Mouse (Mus musculus): Measurements from ENCODE around the gene Slc26a3. TPM values are rescaled to one million over a fixed set of nuclear protein-coding genes. Genes with fewer than 3 reads are reported as not detected.

Slc26a3 gene
- polyA plus RNA-seq, 1 experiment from 2014 or later: not detected

- WGBS: 85% methylated on average over 6 of the region's 6 CpGs
- no peaks in the 10 kb centered on the region for H3K4me1 ChIP-seq (ENCODE audit: control insufficient read depth, insufficient read depth, low read length)
Observed at GRCm38 (mm10) chr12:31513724-31514503, 123.2 kb downstream of the Slc26a3 start.

GRCm38 (mm10) chr12:31520119-31520518 is 129.4 kb downstream of the Slc26a3 start:
- Histone ChIP-seq H3K9ac (ENCODE audit: low read length) (no peak overlapping the region), H3K9me3 (ENCODE audit: control insufficient read depth, low read length) (no peaks in the 10 kb centered on the region), H3K4me1 (ENCODE audit: control insufficient read depth, insufficient read depth, low read length) (no peaks in the 10 kb centered on the region), H3K4me3 (ENCODE audit: low read depth, low read length) (no peak overlapping the region), H3K36me3 (ENCODE audit: control insufficient read depth, insufficient read depth, low read length) (no peaks in the 10 kb centered on the region), H3K27ac (ENCODE audit: low read depth, low read length) (no peak overlapping the region), H3K27me3 (ENCODE audit: control insufficient read depth, insufficient read depth, low read length) (no peaks in the 10 kb centered on the region), H3K4me2 (ENCODE audit: low read depth) (no peak overlapping the region)
- no peak for ATAC-seq (ENCODE audit: insufficient read depth, low FRiP score, low TSS enrichment)
- WGBS: 94% methylated on average over 6 of the region's 6 CpGs
- DNase-seq (ENCODE audit: low spot score): no peak

More at GRCm38 (mm10) chr12:31513724-31514503, 123.2 kb downstream of the Slc26a3 start:
- no peak overlapping the region for H3K4me2 ChIP-seq (ENCODE audit: low read depth)
- no peak overlapping the region for H3K4me3 ChIP-seq (ENCODE audit: low read depth, low read length)
- H3K36me3 ChIP-seq (ENCODE audit: control insufficient read depth, insufficient read depth, low read length): no peaks in the 10 kb centered on the region
- H3K27me3 ChIP-seq (ENCODE audit: control insufficient read depth, insufficient read depth, low read length): no peaks in the 10 kb centered on the region
- H3K27ac ChIP-seq (ENCODE audit: low read depth, low read length): no peak overlapping the region
- H3K9me3 ChIP-seq (ENCODE audit: control insufficient read depth, low read length): no peaks in the 10 kb centered on the region
- ATAC-seq (ENCODE audit: insufficient read depth, low FRiP score, low TSS enrichment) (no peak), DNase-seq (ENCODE audit: low spot score) (no peak)
- H3K9ac ChIP-seq (ENCODE audit: low read length): no peak overlapping the region

GRCm38 (mm10) chr12:31521371-31521770 is 130.7 kb downstream of the Slc26a3 start:
- no peaks in the 10 kb centered on the region for H3K9me3 ChIP-seq (ENCODE audit: control insufficient read depth, low read length)
- DNase-seq (ENCODE audit: low spot score) (no peak), ATAC-seq (ENCODE audit: insufficient read depth, low FRiP score, low TSS enrichment) (no peak)
- H3K36me3 ChIP-seq (ENCODE audit: control insufficient read depth, insufficient read depth, low read length): no peaks in the 10 kb centered on the region
- no peak overlapping the region for H3K27ac ChIP-seq (ENCODE audit: low read depth, low read length)
- no peak overlapping the region for H3K4me3 ChIP-seq (ENCODE audit: low read depth, low read length)
- H3K4me1 ChIP-seq (ENCODE audit: control insufficient read depth, insufficient read depth, low read length): no peaks in the 10 kb centered on the region
- H3K9ac ChIP-seq (ENCODE audit: low read length): no peak overlapping the region
- 78% methylated on average over 3 of the region's 3 CpGs for WGBS
- no peaks in the 10 kb centered on the region for H3K27me3 ChIP-seq (ENCODE audit: control insufficient read depth, insufficient read depth, low read length)
- H3K4me2 ChIP-seq (ENCODE audit: low read depth): no peak overlapping the region

Other genes with a start within 250 kb of the Slc26a3 start
- not detected in 2 replicates for gene Gm6993, start 150.1 kb upstream of the Slc26a3 start, polyA plus RNA-seq (2014; fragmentation: Nextera tagmentation; extraction: Ambion mirVana)
- 30.3 and 32.4 TPM in 2 replicates for gene Lamb1, start 125.6 kb upstream of the Slc26a3 start, polyA plus RNA-seq (2014; fragmentation: Nextera tagmentation; extraction: Ambion mirVana)
- gene Dld, start 39.4 kb upstream of the Slc26a3 start, polyA plus RNA-seq (2014; fragmentation: Nextera tagmentation; extraction: Ambion mirVana): 141 and 156 TPM in 2 replicates
- gene Cbll1, start 108.7 kb downstream of the Slc26a3 start, polyA plus RNA-seq (2014; fragmentation: Nextera tagmentation; extraction: Ambion mirVana): 27.2 and 27.8 TPM in 2 replicates
- not detected in 2 replicates for gene Slc26a4, start 169.1 kb downstream of the Slc26a3 start, polyA plus RNA-seq (2014; fragmentation: Nextera tagmentation; extraction: Ambion mirVana)
- 25.9 and 28.8 TPM in 2 replicates for gene Bcap29, start 243.8 kb downstream of the Slc26a3 start, polyA plus RNA-seq (2014; fragmentation: Nextera tagmentation; extraction: Ambion mirVana)

Data from neural tube, embryonic 11.5 days (tissue).